Mouse (Mus musculus) megakaryocyte, adult 5-6 weeks (primary cell): ENCODE results near the gene Ccz1. TPM values are rescaled to one million over a fixed set of nuclear protein-coding genes. Genes with fewer than 3 reads are reported as not detected.
A peak's percentile ranks its signal among the peaks of the same experiment; 100 is the strongest.

Experiments
- ATAC-seq: 2 replicates; pipeline ENCODE4 v1.8.0; 2016; ENCODE audit warnings: mild to moderate bottlenecking, inconsistent platforms; ENCODE audit not compliant: poor library complexity, severe bottlenecking
- total RNA-seq, 2 experiments: library from RNA; stranded (forward) in 1 of 2; stranded (reverse) in 1 of 2; fragments of 153-499, 151-499 nt in 1 of 2; fragments of 221-1000, 200-1000 nt in 1 of 2; gene quantifications; 2 replicates each; pipeline versions ENCODE4 v1.2.3 to v1.2.4; 2015 to 2017

The Ccz1 gene
- total RNA-seq (2015) (79.6 and 85.3 TPM in 2 replicates), total RNA-seq (2017) (98.3 and 103 TPM in 2 replicates)

DNA sequence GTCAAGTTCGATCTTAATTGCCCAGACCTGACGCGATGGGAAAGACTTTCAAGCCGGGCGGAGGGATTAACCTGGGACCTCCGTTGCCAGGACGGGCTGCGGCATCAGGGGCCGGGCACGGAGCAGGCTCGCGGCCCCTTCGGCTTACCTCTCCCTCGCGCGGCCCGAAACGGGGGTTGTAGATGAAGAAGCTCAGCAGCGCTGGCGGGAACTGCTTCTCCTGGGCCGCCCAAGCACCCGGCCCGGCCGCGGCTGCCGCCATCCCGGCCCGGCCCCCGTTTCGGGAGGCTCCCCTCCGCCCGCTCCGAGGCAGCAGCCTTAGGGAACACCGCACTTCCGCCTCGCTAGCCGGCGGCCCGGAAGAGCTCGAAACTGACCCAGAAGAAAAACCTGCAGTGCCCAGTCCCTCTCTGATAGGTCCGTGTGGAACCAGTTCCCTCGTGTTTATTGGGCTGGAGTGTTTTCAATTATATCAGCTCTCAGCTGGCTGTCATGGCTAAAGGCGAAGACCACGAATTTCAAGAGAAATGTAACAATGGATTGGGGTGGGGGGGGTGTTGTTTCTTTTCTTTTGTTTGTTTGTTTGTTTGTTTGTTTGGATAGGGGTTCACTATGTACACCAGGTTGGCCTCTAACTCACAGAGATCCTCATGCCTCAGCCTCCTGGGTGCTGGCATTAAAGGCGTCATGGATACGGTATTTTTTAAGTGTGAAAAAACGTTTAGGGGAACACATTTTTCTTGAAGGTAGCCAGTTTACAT, at the start of gene Ccz1:
TSS of gene Ccz1 (minus strand) at position 327 of the 761 bp plus-strand sequence.
- ATAC-seq: peak; percentile 99

DNA sequence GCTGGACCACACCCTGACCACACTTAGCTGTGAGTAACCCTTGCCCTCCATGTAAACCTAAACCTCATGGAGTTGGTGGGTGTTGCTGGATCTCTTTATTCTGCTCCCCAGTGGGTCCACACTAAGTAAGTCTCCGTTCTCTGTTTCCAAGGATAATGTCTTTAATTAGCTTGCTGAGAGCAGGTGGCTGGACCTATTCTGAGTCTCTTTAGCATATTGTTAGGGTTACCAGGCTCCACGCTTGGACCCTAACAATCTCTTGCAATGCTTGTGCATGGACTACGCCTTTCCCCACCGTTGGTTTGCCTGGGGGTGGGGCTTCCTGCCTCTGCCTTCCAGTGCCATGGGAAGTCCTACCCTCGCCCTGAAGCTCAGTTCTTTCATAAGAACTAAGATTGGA, 49.4 kb upstream of the Ccz1 start:
- ATAC-seq: no peak

DNA sequence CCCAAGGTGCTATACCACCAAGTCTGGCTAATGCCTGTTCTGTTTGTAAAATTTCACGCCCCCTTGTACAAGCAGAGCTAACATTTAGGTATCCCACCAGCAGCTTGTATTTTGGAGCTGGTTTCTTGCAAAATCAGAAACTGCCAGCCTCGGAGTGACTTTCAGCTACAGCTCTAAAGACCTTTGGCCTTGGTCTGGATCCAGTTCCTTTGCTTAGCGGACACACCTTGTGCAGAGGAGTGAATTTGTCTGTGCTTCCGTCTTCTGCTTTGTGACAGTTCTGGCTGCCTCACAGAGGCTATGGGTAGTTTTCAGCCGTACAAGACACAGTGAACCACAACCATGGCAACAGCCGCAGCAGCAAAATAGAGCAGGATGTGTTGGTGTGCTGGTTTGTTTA, 39.7 kb upstream of the Ccz1 start:
- no peak for ATAC-seq

DNA sequence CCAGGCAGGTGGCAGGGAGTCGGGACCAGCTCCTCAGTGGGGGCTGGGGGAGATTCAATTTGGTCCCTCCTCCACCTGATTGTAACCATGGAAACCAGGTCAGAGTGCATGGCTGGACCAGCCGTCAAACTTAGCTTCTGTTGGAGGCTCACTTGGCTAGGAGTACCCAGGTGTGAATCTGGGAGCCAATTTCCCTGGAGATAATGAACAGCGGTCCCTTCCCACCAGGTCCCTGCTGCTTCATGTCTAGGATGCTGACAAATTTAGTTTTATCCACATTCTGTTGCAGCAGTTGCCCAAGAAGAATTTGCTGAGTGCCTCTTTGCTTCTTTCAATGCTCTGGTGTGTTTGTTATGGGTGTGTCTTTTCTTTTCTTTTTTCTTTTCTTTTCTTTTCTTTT, 38.8 kb upstream of the Ccz1 start:
- ATAC-seq: no peak

DNA sequence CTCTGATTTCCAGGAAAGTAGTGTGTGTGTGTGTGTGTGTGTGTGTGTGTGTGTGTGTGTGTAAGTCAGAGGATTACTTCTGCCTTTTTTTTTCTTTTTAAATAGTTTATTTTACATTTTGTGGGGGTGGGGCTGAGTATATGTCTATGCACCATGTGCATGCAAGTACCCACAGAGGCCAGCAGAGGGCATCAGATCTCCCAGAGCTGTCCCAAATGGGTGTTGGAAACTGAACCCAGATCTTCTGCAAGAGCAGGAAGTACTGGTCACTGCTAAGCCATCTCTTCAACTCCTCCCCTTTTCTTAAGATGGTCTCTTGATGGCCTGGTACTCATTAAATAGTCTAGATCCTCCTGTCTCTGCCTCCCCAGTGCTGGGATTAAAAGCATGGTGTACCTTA, 36.6 kb upstream of the Ccz1 start:
- ATAC-seq: peak; percentile 93

DNA sequence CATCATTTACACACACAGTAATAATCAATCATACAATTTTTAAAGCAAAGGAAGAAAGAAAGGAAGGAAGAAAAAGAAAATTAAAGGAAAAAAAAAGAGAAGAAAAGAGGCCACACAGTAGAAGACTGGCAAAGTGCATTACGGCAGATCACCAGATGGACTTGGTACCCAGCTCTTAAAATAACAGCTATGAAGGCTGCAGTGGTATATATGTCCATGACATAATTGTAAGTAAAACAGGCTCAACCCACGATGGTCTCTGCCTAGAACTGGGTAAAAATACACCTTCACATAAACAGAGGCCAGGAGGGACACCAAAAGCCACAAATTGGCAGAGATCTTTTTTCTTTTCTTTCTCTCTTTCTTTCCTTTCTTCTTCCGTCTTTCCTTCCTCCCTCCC, 35.2 kb upstream of the Ccz1 start:
- ATAC-seq: no peak

DNA sequence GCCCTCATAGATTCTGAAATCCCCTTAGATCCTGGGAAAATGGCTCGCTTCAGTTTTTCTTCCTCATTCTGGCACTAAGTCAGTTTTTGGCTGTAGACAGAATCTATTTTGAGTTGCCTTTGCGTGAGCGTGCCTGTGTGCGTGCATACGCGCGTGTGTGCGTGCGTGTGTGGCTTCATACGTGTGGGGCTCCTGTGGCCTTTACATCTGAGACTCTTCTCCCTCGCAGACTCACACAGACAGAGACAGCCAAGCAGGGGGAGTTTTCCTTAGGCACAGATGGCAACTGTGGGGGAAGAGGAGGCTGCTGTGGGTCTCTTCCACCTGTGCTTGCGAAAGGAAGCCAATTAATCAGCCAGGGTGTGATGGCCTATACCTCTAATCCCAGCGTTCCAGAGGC, 32.6 kb upstream of the Ccz1 start:
- ATAC-seq: no peak

DNA sequence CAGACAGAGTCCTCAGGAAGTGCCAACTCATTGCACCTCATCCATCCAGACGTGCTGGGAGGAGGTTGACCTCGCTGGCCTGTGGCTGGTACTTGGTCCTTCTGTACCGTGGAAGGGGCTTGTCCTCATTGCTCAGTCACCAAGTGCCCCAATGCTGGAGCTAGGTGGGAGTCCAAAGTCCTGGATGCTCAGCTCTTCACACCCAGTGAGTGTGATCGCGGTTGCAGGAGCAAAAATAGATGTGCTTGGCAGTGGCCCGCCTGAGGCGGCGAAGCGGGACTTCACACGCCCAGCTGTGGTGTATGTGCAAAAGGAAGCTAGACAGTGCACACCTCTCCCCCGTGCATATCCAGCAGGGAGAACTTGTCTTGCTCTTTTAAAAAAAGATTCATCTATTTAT, 28.5 kb upstream of the Ccz1 start:
- no peak for ATAC-seq

DNA sequence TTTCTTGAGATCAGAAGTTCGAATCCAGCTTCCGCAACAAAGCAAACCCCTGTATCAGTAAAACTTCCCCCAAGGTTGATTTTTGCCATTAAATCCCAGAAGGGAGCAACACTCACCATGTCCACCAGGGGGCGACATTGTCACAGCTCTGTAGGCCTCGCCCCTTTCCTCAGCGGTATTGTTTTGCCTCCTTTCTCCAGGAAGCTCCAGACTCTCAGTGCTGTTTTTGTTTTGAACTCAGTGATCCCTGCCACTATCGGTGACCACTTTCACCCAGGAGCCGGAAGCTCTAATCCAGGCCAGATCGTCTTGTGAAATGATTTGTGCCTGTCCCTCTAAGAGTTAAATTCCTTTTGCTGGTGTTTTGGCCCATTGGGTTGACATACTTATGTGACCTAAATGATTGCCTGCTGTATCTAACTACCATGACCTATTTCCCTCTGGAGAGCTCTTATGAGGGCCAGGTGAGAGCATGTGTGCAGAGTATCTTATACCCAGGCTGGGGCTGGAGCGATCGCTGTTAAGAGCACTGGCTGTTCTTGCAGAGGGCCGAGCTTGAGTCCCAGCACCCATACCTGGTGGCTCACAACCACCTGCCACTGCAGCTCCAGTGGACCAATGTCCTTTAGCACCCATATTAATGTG, 26.2 kb upstream of the Ccz1 start:
- ATAC-seq: peak; percentile 95

DNA sequence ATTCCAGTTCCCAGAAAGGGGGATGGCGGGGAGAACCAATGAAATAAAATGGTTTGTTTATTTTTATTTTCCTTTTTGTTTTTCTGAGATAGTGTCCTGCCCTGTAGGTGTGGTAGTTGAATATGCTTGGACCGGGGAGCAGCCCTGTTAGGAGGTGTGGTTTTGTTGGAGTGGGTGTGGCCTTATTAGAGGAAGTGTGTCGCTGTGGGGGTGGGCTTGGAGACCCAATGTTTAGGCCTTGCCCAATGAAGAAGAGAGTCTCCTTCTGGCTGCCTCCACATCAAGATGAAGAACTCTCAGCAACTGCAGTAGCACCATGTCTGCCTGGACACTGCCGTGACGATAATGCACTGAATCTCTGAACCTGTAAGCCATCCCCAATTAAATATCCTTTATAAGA, 25.2 kb upstream of the Ccz1 start:
- ATAC-seq: no peak

DNA sequence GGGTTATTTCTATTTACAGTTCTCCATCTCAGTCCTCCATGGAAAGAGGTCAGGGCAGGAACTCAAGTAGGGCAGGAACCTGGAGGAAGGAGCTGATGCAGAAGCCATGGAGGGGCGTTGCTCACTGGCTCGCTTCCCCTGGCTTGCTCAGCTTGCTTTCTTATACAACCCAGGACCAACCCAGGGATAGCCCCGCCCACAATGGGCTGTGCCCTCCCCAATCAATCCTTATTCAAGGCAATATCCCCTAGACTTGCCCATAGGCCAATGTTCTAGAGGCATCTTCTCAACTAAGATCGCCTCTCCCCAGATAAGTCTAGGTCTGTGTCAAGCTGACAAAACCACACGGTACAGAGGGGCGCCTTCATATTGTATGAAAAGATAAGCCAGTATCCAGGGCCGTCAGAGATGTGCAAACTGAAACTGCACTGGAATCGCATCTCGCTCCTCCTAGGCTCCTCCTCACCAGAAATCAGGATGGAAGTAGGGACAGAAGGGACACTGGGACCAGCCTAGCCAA, 24.5 kb upstream of the Ccz1 start:
- ATAC-seq: no peak

DNA sequence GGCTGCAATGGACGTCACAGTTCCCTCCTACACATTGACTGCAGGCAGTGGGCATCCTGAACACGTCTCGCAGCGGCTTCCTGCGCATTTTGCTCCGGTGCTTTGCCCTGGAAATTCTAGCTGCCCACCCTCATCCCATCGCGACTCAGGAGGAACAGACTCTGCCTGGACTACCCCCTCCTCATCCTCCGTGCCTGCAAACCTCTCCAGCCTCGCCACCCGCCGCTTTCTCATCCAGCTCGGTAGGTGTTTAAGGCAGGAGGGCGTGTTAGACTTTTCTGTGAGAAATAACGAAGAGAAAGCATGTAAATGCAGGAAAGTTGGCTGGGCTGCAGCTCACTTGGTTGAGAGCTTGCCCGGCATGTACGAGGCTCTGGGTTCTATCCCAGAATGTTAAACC, 22.3 kb upstream of the Ccz1 start:
- no peak for ATAC-seq

DNA sequence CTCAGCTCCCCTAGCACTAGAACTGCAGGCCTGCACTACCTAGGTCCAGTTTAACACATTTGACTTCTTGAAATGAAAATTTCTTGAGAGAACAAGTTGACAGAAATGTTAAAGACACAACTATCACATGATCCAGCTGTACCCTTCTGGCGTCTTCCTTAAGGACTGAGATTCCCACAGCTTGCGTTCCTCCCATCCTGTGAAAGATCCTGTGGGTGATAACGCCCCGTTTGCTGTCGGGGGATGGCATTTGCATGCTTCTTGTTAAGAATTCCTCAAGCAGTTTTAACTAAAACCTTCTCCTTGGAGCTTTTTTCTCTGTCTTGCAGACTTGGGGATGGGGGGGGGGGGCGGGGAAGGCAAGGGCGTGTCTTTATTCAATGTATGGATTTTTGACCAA, 19.9 kb upstream of the Ccz1 start:
- no peak for ATAC-seq

DNA sequence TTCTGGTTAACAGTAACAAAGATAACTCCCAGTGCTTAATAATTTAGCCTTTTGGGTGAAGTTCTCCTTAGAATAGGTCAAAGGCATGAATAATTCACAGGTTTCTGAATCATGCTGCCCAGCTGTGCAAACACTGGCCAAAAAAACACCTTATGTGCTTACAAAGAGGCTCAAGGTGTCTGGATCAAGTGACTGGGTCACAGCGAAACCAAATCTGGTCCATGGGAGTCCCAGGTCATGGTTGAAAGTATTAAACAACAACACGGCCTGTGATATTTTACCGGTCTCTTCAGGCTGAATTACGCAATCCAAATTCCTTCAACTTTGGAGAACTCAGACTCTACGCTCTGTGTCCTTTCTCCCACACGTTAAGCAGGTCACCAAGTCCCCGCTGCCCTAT, 17.8 kb upstream of the Ccz1 start:
- no peak for ATAC-seq

DNA sequence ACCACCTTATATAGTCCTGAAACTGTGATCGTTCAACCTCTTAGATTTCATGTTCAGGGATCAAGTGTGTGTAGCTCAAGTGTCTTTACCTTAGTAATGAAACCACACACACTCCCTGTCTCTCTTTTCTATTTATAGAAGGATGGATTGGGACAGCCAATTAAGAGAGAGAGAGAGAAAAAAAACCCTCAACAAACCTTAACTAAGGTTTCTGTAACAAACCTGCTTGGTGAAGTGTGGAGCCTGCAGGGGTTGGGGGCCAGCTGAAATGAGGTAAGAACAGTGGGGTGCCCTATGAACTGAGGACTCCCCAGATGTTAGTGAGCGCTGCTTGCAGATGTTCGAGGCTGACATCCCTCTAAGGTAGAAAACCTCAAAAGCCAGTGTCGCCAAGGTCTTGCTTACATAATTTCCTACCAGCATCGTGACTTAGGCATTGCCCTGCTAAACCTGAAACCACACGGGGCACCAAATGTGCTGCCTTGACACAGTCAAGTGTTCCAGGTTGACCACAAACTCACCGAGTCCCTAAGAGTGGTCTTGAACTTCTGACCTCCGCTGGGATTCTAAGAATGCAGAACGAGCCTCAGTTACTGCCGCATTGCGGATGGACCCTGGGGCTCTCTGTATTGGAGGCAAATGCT, 12.1 kb upstream of the Ccz1 start, which contains the start of gene Ocm:
TSS of gene Ocm (minus strand) at position 51 of the 644 bp plus-strand sequence.
- ATAC-seq: peak; percentile 49

DNA sequence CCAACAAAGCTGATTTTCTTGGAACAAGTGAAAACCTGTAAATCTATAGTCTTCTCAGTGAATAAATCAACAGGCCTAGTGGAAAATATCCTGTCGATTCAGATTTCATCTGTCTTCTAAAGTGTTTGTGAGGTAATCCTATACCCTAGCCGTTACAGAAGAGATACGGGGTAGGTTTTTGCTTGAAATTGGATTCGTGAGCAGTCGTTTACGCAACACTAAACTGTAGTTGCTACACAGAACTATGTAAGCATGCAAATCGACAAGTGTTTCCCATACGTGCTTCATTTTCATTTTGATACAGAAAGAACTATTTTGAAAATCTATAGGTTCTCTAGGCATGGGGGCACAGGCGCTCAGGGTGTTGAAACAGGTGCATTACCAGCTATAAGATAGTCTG, 1.2 kb upstream of the Ccz1 start:
- ATAC-seq: no peak

DNA sequence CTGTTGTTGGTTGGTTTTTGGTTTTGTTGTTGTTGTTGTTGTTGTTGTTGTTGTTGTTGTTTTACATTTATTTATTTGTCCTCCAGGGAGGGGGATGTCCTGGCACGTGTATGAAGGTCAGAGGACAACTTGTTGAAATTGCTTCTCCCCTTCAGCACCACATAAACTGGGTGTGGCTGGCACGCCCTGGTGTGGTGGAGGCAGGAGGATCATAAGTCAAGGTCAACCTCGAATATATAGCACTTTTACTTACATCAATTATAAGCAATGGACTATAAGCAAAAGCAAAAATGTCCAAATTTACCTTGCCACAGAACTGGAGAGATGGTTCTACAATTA, 604 bp upstream of the Ccz1 start:
- ATAC-seq: no peak

DNA sequence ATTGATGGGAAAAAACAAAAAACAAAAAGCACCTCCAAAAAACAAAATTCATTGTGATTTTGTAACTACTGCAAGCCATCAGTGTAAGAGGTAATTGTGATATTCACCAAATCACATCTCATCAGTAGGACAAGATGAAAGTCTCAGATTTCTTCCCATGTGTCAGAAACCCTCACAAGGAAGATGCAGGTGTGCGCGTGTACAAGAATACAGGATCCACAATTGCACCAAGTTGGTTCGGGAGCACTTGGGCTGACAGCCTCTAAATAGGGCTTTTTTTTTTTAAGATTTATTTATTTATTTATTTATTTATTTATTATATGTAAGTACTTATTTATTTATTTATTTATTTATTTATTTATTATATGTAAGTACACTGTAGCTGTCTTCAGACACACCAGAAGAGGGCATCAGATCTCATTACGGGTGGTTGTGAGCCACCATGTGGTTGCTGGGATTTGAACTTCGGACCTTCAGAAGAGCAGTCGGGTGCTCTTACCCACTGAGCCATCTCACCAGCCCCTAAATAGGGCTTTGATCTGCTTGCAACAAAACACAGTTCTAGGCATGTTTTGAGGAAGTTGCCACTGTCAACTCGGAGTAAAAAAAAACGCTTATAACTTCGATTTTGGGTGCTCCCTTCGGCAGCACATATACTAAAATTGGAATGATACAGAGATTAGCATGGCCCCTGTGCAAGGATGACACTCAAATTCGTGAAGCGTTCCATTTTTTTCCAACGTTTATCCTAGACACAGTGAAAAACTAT, 1.1 kb downstream of the Ccz1 start:
- 0 out of 2 replicates have a peak, but pooled peaks have one; percentile 34 for ATAC-seq

DNA sequence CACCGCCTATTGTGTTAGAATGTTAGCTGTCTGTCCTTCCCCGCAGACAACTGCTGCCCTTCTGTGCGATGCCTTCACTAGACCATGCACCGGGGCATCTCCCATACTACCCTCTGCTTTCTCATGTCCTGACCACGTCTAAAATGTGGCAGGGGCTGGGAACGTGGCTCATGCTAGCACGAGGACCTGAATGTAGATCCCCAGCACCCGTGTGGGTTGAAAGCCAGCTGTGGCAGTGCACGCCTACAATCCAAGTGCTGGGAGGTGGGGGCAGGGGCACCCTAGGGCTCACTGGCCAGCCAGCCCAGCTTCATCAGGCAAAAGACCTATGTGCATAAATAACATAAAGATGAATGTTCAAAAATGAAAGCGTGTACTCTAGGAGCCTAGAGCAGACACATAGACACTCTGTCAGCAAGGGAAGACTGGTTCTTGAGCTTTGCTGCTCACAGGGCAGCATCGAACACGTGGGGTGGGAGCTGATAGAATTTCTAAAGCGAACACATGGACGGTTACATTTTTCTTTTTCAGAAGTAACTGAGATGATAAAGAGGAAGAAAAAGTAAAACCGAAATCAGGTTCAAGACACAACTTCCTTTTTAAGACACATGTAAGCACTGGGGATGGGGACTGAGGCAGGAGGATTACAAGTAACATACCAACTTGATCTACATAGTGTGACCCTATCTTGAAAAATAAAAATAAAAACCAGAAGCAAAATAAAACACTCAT, 12.1 kb downstream of the Ccz1 start:
- ATAC-seq: peak; percentile 92

DNA sequence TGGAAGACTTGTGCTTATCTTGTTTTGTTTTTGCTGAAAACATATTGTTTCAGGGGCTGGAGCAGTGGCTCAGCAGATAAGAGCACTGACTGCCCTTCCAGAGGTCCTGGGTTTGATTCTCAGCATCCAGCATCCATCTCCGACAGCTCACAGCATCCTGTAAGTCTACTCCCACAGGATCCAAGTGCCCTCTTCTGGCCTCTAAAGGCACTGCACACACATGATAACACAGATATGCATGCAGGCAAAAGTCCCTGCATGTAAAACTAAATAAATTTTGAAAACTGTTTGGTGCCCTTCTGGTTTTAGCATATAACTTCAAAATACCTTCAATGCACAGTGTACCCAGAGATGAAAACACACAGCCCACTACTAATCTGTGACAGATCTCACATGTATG, 15.3 kb downstream of the Ccz1 start:
- ATAC-seq: no peak
